Mouse (Mus musculus): ENCODE results near the gene Myh2.

The Myh2 gene

DNA sequence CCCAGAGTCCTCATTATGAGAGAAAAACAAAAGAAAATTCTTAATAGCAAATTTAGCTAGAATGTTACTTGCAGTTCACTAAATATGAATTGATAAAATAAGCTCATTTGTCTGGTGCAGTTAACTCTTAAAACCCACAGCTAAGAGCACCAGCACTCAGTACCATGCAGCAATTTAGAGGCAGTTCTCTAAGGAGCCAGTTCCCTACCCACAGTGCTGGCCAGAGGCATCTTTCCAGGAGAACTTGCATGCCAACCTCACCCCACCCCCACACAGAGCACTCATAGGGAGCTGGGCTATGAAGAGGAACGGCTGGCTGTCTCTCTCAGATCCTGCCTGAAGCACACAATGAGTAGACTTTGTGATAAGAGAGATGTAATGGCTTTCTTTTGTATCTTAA, 17.7 kb upstream of the Myh2 start:
- DNase-seq: no peak

DNA sequence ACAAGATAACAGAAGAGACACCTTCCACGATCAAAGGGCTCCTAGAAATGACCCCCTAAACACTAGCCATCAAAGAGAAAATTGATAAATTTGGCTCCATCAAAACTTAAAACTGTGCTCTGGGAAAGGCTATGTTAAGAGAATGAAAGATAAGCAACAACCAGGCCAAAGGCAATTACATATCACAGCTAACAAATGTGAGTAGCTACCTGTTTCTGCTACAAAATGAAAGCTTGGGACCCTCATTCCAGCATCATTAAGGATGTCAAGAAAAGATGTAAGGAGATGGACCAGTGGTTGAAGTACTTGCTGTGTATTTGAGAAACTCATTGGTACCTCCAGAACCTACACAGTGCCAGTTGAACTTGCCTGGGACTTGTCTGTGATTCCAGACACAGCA, 17.0 kb upstream of the Myh2 start:
- DNase-seq: no peak

DNA sequence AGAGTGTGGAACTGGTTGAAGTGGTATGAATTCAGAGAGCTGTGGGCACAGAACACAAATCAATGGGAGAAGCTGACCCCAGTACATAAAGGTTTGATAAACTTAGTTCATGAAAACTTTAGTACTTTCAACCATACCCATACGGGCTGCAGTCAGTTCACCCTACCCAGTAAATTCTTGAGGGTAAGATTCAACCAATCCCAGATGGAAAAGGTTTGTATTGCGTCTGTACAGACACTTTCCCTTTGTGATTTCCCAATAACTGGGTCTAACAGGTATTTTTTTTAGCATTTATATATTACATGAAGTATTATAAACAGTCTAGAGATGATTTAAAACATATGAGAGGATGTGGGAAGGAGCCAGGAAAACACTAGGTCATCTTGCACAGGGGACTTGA, 15.2 kb upstream of the Myh2 start:
- DNase-seq: no peak

DNA sequence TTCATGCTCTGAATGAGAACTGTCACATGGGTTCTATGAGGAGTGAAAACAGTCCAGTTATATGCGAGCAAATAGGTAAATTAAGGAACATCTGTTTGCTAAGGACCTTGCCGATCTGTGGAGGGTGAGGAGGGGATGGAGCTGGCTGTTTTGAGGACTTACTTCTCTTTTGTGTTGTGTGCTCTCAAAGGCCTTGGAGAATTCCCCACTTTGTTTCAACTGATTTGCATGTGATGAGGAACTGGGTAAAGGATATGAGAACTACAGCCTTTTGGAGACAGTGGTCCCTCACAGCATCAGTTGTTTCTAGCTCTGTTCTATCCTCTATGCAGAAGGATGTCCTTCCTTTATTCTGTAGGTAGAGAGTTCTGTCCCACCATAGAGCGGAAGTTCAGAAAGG, 10.7 kb upstream of the Myh2 start:
- DNase-seq: no peak

DNA sequence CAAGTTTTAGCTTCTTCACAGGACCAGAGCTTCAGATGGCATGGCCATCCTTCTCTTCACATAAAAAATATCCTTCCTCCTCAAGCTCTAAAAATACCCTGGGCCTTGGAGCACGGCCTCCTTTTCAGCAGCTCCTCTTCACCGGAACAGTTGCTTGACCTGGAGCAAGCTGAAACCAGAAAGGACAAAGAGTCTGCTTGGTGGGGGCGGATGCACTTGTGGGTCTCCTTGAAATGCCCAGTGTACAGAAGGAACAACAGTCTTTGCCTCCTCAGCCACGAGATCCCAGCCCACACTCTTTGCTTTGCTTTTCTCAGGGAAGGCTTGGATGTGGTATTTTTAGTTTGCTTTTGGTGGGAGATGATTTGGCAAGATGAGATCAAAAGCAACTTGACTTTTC, 7.1 kb upstream of the Myh2 start:
- DNase-seq: no peak

DNA sequence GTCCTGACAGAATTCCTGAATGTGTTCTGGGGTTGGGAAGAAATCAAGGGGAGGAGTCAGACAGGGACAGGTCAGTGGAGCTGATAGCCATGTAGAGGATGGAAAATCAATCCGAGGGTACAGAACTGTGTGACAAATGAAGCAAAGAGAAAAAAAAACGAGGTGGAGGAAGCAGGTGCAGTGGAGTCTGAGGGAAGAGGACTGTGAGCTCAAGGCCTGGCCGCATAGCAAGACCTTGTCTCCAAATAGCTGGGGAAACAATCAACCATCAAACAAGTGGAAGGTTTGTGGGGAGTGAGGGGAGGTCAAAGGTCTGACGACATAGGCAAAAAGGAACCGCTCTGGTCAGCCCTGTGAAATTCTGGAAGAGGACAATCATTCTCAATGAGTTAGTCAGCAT, 6.0 kb upstream of the Myh2 start:
- DNase-seq: no peak

DNA sequence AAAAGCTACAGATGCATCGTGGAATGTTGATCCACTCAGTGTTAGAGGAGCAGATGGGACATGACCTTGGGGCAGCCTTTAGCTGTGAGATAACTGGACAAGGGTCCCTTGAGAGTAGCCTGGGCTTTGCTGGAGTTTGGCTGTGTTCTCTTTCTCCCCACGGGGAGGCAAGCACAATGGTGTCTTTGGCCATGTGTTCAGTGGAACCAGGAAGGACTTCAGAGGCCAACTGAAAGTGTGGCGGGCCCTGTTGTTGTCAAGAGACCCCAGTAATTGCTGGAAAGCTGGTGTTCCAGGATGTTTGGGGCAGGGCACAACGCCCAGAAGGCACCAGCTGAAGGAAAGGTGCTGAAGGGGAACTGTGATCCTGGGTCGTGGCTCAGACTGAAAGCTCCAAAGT, 1.5 kb upstream of the Myh2 start:
- no peak for DNase-seq

DNA sequence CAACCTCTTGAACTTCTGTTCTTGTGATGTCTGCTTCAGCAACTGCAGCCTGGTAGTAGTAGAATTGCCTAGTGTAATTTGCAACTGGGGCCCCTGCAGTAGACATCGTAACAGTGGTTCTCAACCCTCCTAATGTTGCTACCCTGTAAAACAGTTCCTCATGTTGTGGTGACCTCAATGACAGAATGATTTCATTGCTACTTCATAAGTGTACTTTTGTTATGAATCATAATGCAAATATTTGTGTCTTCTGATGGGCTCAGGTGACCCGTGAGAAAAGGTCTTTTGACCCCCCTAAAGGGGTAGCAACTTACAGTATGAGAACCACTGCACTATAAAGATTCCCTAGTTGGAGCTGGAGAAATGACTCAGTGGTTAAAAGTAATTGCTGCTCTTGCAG, 1.6 kb downstream of the Myh2 start:
- no peak for DNase-seq

DNA sequence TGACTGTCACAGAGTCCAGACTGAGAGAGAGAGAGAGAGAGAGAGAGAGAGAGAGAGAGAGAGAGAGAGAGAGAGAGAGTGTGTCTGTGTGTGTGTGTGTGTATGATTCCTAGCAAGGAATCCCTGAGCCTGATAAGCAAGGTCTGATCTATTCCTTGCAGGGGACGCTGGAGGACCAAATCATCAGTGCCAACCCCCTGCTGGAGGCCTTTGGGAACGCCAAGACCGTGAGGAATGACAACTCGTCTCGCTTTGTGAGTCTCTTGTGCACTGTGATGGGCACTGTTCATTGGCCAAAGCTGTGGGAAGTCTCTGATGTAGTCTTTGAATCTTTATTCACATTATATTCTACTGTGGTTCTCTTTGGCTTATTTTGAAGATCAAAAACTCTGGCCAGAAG, 5.5 kb downstream of the Myh2 start:
- no peak for DNase-seq

DNA sequence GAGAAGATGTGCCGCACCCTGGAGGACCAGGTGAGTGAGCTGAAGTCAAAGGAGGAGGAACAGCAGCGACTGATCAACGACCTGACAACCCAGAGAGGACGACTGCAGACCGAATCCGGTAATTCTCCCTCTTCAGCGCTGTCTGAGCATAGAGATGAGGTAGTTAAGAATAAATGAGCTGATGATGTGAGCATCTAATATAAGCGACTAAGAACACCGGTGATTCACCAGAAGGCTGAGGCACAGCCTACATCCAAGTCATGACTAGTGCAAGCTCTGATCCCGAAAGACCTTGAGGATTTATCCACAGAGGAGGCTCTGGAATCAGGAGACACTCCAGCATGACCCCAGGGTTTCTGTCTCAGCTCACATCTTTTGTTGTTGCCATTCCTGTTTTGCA, 19.5 kb downstream of the Myh2 start:
- no peak for DNase-seq

DNA sequence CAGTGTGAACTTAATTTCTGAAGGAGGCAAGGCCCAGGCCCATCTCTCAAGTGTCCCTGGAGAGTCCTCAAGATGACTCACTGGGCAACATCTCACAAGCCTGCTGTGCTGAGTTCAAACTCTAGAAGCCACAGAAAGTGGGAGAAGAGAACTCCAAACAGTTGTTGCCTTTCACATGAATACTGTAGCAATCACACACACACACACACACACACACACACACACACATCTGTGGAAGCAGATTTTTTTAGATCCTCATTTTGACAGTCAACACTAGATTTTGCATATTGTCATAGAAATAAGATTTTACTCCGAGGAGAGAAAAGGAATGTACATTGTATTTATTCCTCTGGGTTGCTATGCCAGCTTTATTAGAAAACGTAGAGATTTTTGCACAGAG, 20.0 kb downstream of the Myh2 start:
- DNase-seq: no peak

DNA sequence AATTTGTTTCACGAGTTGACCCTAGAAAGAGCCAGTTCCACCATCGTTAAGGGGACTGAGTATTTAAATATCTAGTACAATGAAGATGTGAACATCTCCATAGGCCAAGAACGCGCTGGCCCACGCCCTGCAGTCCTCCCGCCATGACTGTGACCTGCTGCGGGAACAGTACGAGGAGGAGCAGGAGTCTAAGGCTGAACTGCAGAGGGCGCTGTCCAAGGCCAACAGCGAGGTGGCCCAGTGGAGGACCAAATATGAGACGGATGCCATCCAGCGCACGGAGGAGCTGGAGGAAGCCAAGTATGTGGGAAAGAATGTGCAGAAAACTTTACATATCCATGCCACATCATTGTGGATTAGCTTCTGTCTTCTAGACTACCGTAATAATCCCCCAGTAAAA, 20.7 kb downstream of the Myh2 start:
- no peak for DNase-seq

DNA sequence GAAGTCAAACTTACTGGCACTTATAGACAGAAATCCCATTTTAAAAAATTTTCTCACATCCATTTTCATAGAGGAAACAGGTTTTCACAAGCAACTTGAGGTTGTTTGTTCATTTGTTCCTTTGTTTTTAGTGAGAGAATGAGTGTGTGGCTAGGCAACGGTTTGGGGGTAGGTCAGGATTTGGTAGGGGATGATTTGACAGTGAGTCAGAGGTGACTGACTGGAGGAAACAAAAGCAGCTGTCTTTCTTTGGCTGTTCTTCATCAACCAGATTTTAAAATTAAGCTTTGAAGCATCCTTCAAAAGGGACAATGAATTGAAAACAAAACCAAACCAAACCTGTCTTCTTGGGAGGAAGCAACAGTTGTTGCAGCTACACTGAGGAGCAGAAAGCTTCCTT, 28.5 kb downstream of the Myh2 start:
- DNase-seq: no peak

DNA sequence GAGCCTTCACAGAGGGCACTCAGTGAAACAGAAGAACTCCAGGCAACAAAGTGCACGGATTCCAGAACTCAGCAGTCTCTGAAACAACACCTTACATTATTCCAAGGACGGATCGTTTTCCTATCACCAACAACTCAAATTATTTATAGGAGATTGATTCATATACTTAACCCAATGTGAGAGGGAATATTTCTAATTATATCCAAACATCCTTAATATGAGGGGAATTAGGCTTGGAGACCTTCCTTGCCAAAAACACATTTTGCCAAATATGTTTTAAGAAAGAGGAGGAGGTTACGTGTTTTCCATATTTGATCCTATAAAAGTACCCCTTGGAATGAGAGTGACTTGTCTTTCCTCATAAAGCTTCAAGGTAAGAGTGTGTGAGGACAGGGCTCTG, 28.9 kb downstream of the Myh2 start, which contains the start of gene Myh1:
Gene Myh1, plus strand, starts transcription at position 301 of the 400 bp plus-strand sequence.
- DNase-seq: no peak

DNA sequence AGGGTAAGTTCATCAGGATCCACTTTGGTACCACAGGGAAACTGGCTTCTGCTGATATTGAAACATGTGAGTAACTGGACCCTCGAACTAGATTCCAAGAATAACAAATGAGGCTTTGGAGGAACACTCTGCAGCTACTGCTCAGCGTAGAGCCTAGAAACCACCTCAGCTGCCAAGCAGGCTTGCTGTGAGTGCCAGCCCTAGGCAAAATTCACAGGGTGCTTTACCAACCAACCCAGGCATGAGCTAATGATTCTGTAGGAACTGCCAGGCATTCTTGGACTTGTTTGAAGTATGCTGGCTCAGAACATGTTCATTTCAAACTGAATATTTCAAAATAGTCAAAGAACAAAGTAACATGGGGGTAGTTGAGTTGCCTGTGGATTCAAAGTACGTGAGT, 33.9 kb downstream of the Myh2 start:
- DNase-seq: no peak

DNA sequence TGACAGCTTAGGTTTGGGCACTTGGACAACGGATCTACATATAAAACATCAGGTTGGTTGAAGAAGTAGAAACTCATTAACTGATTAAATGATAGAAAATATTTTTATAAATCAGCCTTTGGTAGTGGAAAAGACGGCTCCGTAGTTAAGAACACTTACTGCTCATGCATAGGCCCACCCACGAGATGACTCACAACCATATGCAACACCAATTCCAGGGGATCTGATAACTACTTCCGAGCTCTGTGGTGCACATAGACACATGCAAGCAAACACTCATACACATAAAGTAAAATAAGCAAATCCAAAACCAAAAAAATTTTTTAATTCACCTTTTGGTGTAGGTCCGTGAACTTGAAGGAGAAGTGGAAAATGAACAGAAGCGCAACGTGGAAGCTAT, 51.0 kb downstream of the Myh2 start:
- DNase-seq: no peak

DNA sequence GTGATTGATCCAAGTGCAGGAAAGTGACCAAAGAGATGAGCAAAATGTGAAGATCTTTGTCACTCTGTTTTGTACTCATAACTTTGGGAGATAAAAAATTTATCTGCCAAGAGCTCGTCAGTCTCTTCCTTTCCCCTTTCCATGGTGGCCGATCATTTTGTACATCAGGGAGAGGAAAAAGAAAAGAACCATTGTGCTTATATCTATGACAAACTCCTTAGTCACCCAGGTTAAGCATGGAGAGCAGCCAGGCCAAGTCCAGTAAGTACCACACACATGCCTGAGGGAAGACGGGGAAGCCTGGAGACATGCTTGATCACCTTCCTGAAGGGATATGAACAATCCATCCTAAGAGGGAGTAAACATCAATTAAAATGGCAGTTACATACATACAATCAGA, 53.6 kb downstream of the Myh2 start:
- no peak for DNase-seq

DNA sequence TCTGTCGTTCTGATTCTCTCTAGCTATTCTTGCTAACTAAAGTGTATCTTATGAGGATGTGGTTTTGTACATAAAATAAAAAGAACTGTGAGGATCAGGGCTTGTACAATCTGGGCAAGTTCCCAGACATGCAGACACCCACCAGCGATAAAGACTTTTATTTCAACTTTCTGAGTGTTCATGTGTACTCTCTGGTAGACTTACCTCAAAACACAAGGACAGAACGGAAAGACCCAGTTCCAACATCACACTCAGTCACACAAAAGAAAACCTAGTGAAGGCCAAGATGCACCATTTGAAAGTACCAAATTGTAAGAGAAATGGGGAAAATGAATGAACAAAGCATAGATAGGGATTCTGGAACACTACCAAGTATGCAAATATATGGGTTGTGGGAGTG, 57.9 kb downstream of the Myh2 start:
- no peak for DNase-seq

DNA sequence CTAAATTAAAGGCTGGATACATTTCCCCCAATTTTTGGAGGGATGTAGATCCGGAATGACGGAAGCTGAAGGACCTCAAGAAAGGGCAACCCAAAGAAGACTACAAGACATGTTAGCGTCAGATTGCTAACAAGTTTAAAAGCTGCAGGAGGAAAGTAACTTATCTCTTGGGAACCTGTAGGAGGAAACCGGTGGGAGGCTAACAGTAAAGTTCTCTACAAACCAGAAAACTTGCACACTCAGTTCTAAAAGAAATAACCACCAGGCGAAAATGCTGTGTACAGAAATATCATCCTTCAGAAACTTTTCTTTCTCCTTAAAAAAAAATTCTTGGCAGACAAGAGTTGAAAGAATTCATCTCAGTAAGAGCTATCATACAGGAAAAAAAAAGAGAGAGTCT, 58.3 kb downstream of the Myh2 start:
- DNase-seq: no peak

DNA sequence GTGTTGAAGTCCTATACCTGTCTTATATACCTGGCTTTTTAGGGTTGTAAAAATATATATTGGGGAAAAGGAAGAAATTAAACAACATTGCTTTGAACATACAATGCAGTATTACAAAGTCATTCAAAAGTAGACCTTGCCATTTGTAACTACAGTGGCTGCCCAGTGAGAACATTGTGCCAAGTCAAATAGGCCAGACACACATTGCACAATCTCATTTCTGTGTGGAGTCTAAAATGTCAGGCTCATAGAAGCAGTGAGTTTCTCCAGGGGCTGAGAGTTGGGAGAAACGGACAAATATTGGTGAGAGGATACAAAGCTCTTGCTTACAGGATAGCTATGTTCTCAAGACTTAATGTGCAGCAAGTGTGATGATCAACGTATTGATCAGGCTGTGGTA, 59.1 kb downstream of the Myh2 start:
- no peak for DNase-seq

DNA sequence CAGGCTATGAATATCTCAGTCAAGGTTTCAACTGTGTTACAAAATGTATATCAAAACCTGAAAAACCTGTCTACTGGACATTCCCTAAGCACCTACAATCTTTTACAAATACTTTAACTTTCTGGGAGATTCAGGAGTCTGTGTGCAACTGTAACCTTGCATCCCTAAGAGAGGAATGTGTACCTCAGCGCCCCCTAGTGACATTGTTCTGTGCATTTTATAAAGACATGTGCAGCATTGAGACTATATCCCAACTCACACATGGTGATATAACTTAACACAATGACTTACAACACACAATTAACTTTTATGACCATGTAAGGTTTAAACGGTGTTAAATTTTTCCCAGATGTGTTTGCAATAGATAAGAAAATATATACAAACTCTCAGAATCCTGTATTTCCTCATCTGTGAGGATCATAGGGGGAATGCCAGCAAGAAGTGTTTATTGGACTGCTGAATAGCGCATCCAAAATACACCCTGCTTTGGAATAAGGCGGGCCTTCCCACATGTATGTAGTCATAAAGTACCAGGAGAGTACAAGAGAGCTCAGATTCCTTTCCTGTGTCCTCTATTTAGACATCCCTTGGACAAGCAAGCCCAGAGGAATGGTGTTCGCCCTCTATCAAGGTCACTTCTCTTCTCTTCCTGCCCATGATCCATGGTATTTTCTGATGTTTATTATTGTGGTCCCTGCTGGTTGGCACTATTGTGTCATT, 65.0 kb downstream of the Myh2 start:
- no peak for DNase-seq

DNA sequence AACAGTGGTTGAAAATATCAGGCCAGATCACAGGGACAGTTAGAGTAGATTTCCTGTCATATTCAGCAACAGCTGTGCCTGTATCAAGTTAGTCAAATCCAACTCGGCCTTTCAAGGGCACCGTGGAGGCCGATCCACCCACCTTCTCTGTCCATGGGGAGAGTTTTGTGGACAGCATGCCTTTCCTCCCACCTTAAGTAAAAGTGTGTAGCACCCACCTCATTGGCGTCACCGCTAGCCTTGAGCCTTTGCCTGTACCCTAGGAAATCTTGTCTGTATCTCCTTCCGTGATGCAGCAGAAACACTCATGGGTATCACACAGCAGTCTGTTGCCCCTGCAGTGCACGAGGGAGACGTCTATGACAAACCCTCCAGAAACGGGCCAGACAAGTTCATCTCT, 66.0 kb downstream of the Myh2 start:
- DNase-seq: no peak

DNA sequence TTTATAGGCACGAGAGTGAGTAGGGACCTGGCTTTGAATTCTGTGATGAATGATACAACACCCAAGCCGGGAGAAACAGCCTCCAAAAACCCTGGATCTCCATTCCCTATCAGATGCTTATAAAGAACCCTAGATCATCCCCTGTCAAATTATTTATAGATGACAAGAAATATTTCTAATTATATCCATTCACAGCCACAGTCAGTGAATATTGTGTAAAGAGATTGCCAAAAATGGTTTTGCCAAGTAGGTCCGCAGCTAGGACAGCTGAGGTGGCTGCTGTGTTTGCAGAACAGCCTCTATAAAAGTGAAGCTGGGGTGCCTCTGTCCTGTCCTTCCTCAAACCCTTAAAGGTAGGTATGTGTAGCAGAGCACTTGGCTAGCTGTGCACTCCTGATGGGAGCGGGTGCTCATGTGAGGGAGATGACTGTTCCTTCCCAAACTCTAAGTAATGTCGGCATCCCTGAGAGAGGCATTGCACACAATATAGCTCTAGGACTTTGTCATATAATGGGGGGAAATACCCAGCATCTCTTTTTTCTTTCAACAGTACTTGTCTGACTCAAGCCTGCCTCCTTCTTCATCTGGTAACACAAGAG, 66.8 kb downstream of the Myh2 start, which contains the start of gene Myh4:
Gene Myh4, plus strand, starts transcription at position 549 of the 599 bp plus-strand sequence.
- no peak for DNase-seq

DNA sequence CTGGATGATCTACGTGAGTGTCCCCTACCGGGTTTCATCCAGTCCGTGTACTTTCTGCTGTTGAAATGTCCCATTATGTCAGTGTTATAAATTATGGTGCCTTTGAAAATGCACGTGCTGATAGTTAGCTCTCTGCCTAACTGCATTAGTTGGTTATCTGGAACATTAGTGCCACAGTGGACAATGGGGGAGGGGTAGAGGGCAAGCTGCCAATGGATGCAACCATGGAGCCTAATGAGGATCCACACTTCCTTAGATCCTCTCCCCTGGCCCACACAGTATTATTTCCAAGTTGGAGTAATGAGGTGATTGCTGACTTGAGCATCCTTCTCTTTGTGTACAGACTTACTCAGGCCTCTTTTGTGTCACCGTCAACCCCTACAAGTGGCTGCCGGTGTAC, 70.2 kb downstream of the Myh2 start:
- no peak for DNase-seq

All from thymus, adult 18-20 months (tissue).